Mouse (Mus musculus) urinary bladder, adult 2 months (tissue): Measurements from ENCODE around the gene Ncbp3. TPM values are rescaled to one million over a fixed set of nuclear protein-coding genes. Genes with fewer than 3 reads are reported as not detected.

Experiments
- DNase-seq: peaks from one replicate; pipeline ENCODE4 v3.0.0; 2022; ENCODE audit warnings: low spot score
- polyA plus RNA-seq: library from polyadenylated mRNA; depleted of rRNA; stranded (reverse); fragments of >200 nt; gene quantifications from 2 replicates; pipeline ENCODE4 v1.2.3, GENCODE M21; 2012; rRNA removed

Ncbp3 gene
- polyA plus RNA-seq, 1 experiment: 3.7 TPM

DNA sequence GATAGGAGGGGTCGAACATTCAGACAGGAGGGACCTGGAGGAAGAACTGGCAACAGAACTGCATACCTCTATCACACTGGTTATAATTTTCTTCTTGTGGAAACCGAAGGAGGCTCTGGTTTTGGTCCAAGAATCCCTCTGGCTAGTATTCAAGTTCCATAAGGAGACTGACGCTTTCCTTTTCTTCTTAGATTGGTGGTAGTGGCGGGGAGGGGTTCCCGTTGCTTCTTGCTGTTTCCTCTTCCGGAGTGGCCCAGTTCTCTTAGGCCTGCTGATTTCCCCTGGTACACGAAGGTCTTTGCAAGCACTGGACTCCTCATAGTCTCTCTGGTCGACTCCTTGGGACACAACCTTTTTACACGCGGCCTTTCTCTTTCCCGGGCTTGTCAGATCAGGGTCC lies 89.5 kb downstream of the Ncbp3 start:
- no peak for DNase-seq

DNA sequence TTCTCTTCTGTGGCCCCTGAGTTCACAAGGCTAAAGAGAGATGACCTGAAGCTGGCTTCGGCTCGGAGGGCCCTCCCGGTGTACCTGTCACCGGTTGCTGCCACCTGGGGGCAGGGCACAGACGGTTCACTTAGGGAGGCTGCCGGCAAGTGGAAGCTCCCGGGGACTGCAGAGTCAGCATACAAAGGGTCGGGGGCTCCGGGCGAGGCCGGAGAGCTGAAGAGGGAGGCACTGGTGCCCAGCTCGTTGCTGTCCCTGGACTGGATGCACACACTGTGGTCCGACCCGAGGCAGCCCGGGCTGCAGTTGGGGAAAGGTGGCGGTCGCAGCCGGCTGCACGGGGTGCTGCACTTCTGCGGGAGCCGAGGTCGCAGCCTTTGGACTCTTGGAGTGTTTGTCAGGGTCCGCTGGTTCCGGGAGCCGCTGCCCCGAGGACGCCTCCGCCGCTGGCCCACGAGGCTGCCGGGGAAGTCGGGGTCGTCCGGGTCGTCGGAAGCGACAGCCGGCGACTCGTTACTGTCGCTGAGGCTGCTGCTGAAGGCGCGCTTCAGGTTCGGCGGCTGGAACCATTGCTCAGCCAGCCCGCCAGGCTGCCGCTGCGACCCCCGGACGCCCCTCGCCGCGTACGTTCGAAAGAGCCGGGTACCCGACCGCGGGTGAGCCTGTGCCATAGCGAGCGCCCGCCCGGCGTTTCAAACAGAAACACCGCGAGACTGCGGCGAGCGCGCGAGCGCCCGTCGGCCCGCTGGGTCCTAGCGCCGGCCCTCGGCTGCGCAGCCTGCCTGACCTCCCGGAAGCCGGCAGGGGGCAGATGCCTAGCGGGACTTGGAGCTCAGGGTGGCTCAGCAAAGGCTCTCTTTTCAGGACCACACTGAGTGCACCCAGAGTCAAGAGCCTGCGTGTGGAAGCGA lies 90.3 kb downstream of the Ncbp3 start, which contains the start of gene Haspin:
Gene Haspin, minus strand, starts transcription at position 704 of the 911 bp plus-strand sequence.
- DNase-seq: peak; percentile 82

Other genes starting within 250 kb of the Ncbp3 start
- gene Atp2a3, start 86.6 kb upstream of the Ncbp3 start, polyA plus RNA-seq: 24.7 and 35.1 TPM in 2 replicates
- 542 and 648 TPM in 2 replicates for gene P2rx1, start 48.7 kb upstream of the Ncbp3 start, polyA plus RNA-seq
- gene Camkk1, start 28.8 kb upstream of the Ncbp3 start, polyA plus RNA-seq: 69.6 and 83.9 TPM in 2 replicates
- gene Itgae, start 42.8 kb downstream of the Ncbp3 start, polyA plus RNA-seq: 0.50 and 0.58 TPM in 2 replicates
- 0.41 and 0.58 TPM in 2 replicates for gene Haspin, start 90.5 kb downstream of the Ncbp3 start, polyA plus RNA-seq
- gene P2rx5, start 112.6 kb downstream of the Ncbp3 start, polyA plus RNA-seq: 3.1 TPM in 2 replicates
- 49.0 and 62.3 TPM in 2 replicates for gene Emc6, start 129.3 kb downstream of the Ncbp3 start, polyA plus RNA-seq
- 101 and 131 TPM in 2 replicates for gene Tax1bp3, start 129.3 kb downstream of the Ncbp3 start, polyA plus RNA-seq
- 32.5 and 37.5 TPM in 2 replicates for gene Ctns, start 151.3 kb downstream of the Ncbp3 start, polyA plus RNA-seq
- gene Shpk, start 151.7 kb downstream of the Ncbp3 start, polyA plus RNA-seq: 11.5 and 12.7 TPM in 2 replicates
- 0.37 and 0.38 TPM in 2 replicates for gene Trpv1, start 186.5 kb downstream of the Ncbp3 start, polyA plus RNA-seq
- gene Trpv3, start 219.6 kb downstream of the Ncbp3 start, polyA plus RNA-seq: 0.32 and 0.34 TPM in 2 replicates